Mouse (Mus musculus): ENCODE measurements at regions not wholly inside any gene's neighbourhood (a gene's known extent, or its start where the extent isn't known, plus 50 kb on each side); places are given as distances from the start of the nearest gene placed in this dataset.
A peak's percentile ranks its signal among the peaks of the same experiment; 100 is the strongest.

GRCm38 (mm10) chr15:13384815-13385214, 211.3 kb upstream of the Cdh6 start:
- Histone ChIP-seq H3K27me3 (ENCODE audit: control insufficient read depth, insufficient read depth, insufficient read length) (no peaks in the 10 kb centered on the region), H3K4me3 (no peak overlapping the region), H3K79me2 (ENCODE audit: control insufficient read depth, insufficient read depth) (no peaks in the 10 kb centered on the region), H3K36me3 (ENCODE audit: control insufficient read depth, insufficient read depth) (no peaks in the 10 kb centered on the region), H3ac (ENCODE audit: control insufficient read depth, insufficient read length) (no peak overlapping the region), H3K4me2 (ENCODE audit: low read depth) (no peak overlapping the region)
- no peak for TF ChIP-seq CEBPB (IDR thresholded peaks at IDR 0.05; ENCODE audit: insufficient read depth, poor library complexity, severe bottlenecking)
- TF ChIP-seq E2F4 (IDR thresholded peaks at IDR 0.05; ENCODE audit: insufficient read depth): no peak
- TF ChIP-seq REST (IDR thresholded peaks at IDR 0.05; ENCODE audit: insufficient read depth, insufficient read length): no peak
- no peak for TF ChIP-seq MAX (IDR thresholded peaks at IDR 0.05; ENCODE audit: low read depth)
- TF ChIP-seq MYOD1 (IDR thresholded peaks at IDR 0.05; ENCODE audit: control insufficient read depth in 1 of 3, insufficient read length in 2 of 3, low read depth in 2 of 3): no peak
- TF ChIP-seq TCF12 (IDR thresholded peaks at IDR 0.05; ENCODE audit: insufficient read depth, poor library complexity, severe bottlenecking): no peak
- TF ChIP-seq USF1 (IDR thresholded peaks at IDR 0.05; ENCODE audit: low read depth): no peak
- TF ChIP-seq POLR2AphosphoS2 (IDR thresholded peaks at IDR 0.05; ENCODE audit: insufficient read length, low read depth): no peak
- TF ChIP-seq TCF3 (IDR thresholded peaks at IDR 0.05; ENCODE audit: insufficient read length, low read depth): no peak
- no peak for TF ChIP-seq POLR2A (IDR thresholded peaks at IDR 0.05; ENCODE audit: insufficient read length, low read depth)
- TF ChIP-seq MYOG (IDR thresholded peaks at IDR 0.05; ENCODE audit: control insufficient read depth in 1 of 3, insufficient read depth in 1 of 3, insufficient read length in 2 of 3, low read depth in 2 of 3): no peak
- TF ChIP-seq SRF (IDR thresholded peaks at IDR 0.05; ENCODE audit: control insufficient read depth, insufficient read length, low read depth): no peak

GRCm38 (mm10) chr15:13375590-13375989, 202.1 kb upstream of the Cdh6 start:
- no peak overlapping the region for H3K4me3 ChIP-seq
- TF ChIP-seq USF1 (IDR thresholded peaks at IDR 0.05; ENCODE audit: low read depth) (no peak), MYOD1 (IDR thresholded peaks at IDR 0.05; ENCODE audit: control insufficient read depth in 1 of 3, insufficient read length in 2 of 3, low read depth in 2 of 3) (no peak), REST (IDR thresholded peaks at IDR 0.05; ENCODE audit: insufficient read depth, insufficient read length) (no peak), TCF12 (IDR thresholded peaks at IDR 0.05; ENCODE audit: insufficient read depth, poor library complexity, severe bottlenecking) (no peak), POLR2A (IDR thresholded peaks at IDR 0.05; ENCODE audit: insufficient read length, low read depth) (no peak), MAX (IDR thresholded peaks at IDR 0.05; ENCODE audit: low read depth) (no peak), SRF (IDR thresholded peaks at IDR 0.05; ENCODE audit: control insufficient read depth, insufficient read length, low read depth) (no peak), MYOG (IDR thresholded peaks at IDR 0.05; ENCODE audit: control insufficient read depth in 1 of 3, insufficient read depth in 1 of 3, insufficient read length in 2 of 3, low read depth in 2 of 3) (no peak), CEBPB (IDR thresholded peaks at IDR 0.05; ENCODE audit: insufficient read depth, poor library complexity, severe bottlenecking) (no peak), TCF3 (IDR thresholded peaks at IDR 0.05; ENCODE audit: insufficient read length, low read depth) (no peak), POLR2AphosphoS2 (IDR thresholded peaks at IDR 0.05; ENCODE audit: insufficient read length, low read depth) (no peak)
- no peaks in the 10 kb centered on the region for H3K36me3 ChIP-seq (ENCODE audit: control insufficient read depth, insufficient read depth)
- no peak overlapping the region for H3K4me2 ChIP-seq (ENCODE audit: low read depth)
- no peaks in the 10 kb centered on the region for H3K27me3 ChIP-seq (ENCODE audit: control insufficient read depth, insufficient read depth, insufficient read length)
- no peak overlapping the region for H3ac ChIP-seq (ENCODE audit: control insufficient read depth, insufficient read length)
- no peaks in the 10 kb centered on the region for H3K79me2 ChIP-seq (ENCODE audit: control insufficient read depth, insufficient read depth)

- H3K27me3 ChIP-seq (ENCODE audit: control insufficient read depth, insufficient read depth, insufficient read length): no peaks in the 10 kb centered on the region
- H3K4me3 ChIP-seq: no peak overlapping the region
- H3ac ChIP-seq (ENCODE audit: control insufficient read depth, insufficient read length): no peak overlapping the region
- no peaks in the 10 kb centered on the region for H3K36me3 ChIP-seq (ENCODE audit: control insufficient read depth, insufficient read depth)
- no peaks in the 10 kb centered on the region for H3K79me2 ChIP-seq (ENCODE audit: control insufficient read depth, insufficient read depth)
- TF ChIP-seq SRF (IDR thresholded peaks at IDR 0.05; ENCODE audit: control insufficient read depth, insufficient read length, low read depth) (no peak), USF1 (IDR thresholded peaks at IDR 0.05; ENCODE audit: low read depth) (no peak), E2F4 (IDR thresholded peaks at IDR 0.05; ENCODE audit: insufficient read depth) (no peak), TCF3 (IDR thresholded peaks at IDR 0.05; ENCODE audit: insufficient read length, low read depth) (no peak), TCF12 (IDR thresholded peaks at IDR 0.05; ENCODE audit: insufficient read depth, poor library complexity, severe bottlenecking) (no peak), CEBPB (IDR thresholded peaks at IDR 0.05; ENCODE audit: insufficient read depth, poor library complexity, severe bottlenecking) (no peak), POLR2A (IDR thresholded peaks at IDR 0.05; ENCODE audit: insufficient read length, low read depth) (no peak), MYOD1 (IDR thresholded peaks at IDR 0.05; ENCODE audit: control insufficient read depth in 1 of 3, insufficient read length in 2 of 3, low read depth in 2 of 3) (no peak), REST (IDR thresholded peaks at IDR 0.05; ENCODE audit: insufficient read depth, insufficient read length) (no peak), MAX (IDR thresholded peaks at IDR 0.05; ENCODE audit: low read depth) (no peak), POLR2AphosphoS2 (IDR thresholded peaks at IDR 0.05; ENCODE audit: insufficient read length, low read depth) (no peak), MYOG (IDR thresholded peaks at IDR 0.05; ENCODE audit: control insufficient read depth in 1 of 3, insufficient read depth in 1 of 3, insufficient read length in 2 of 3, low read depth in 2 of 3) (no peak)
- H3K4me2 ChIP-seq (ENCODE audit: low read depth): no peak overlapping the region
Measured at GRCm38 (mm10) chr15:13368799-13369198, 195.3 kb upstream of the Cdh6 start.

- Histone ChIP-seq H3K4me3 (no peak overlapping the region), H3K79me2 (ENCODE audit: control insufficient read depth, insufficient read depth) (no peaks in the 10 kb centered on the region), H3K4me2 (ENCODE audit: low read depth) (peak overlapping the region; percentile 60), H3K36me3 (ENCODE audit: control insufficient read depth, insufficient read depth) (no peaks in the 10 kb centered on the region), H3K27me3 (ENCODE audit: control insufficient read depth, insufficient read depth, insufficient read length) (no peaks in the 10 kb centered on the region), H3ac (ENCODE audit: control insufficient read depth, insufficient read length) (no peak overlapping the region)
- TF ChIP-seq E2F4 (IDR thresholded peaks at IDR 0.05; ENCODE audit: insufficient read depth) (no peak), MAX (IDR thresholded peaks at IDR 0.05; ENCODE audit: low read depth) (no peak), MYOD1 (IDR thresholded peaks at IDR 0.05; ENCODE audit: control insufficient read depth in 1 of 3, insufficient read length in 2 of 3, low read depth in 2 of 3) (no peak), MYOG (IDR thresholded peaks at IDR 0.05; ENCODE audit: control insufficient read depth in 1 of 3, insufficient read depth in 1 of 3, insufficient read length in 2 of 3, low read depth in 2 of 3) (no peak), POLR2A (IDR thresholded peaks at IDR 0.05; ENCODE audit: insufficient read length, low read depth) (no peak), TCF12 (IDR thresholded peaks at IDR 0.05; ENCODE audit: insufficient read depth, poor library complexity, severe bottlenecking) (no peak), TCF3 (IDR thresholded peaks at IDR 0.05; ENCODE audit: insufficient read length, low read depth) (no peak), USF1 (IDR thresholded peaks at IDR 0.05; ENCODE audit: low read depth) (no peak), POLR2AphosphoS2 (IDR thresholded peaks at IDR 0.05; ENCODE audit: insufficient read length, low read depth) (no peak), SRF (IDR thresholded peaks at IDR 0.05; ENCODE audit: control insufficient read depth, insufficient read length, low read depth) (no peak), REST (IDR thresholded peaks at IDR 0.05; ENCODE audit: insufficient read depth, insufficient read length) (no peak), CEBPB (IDR thresholded peaks at IDR 0.05; ENCODE audit: insufficient read depth, poor library complexity, severe bottlenecking) (no peak)
Measured at GRCm38 (mm10) chr15:13367291-13367954, 193.9 kb upstream of the Cdh6 start.
